Mouse (Mus musculus): ENCODE results near the gene Nol4l. TPM values are rescaled to one million over a fixed set of nuclear protein-coding genes. Genes with fewer than 3 reads are reported as not detected.

The Nol4l gene
- polyA plus RNA-seq (2015; fragmentation: Nextera tagmentation; extraction: Ambion mirVana) = 10.5 and 11.0 TPM in 2 replicates

- peaks cover 16% of the 10 kb centered on the region for H3K27me3 ChIP-seq (replicated peaks)
- H3K9ac ChIP-seq = peak within 1 kb of the TSS; percentile 90
- H3K9me3 ChIP-seq = no peaks in the 10 kb centered on the region; the same call in 1 of the 2 replicates
- H3K4me1 ChIP-seq = peaks cover 41% of the 10 kb centered on the region
- peak within 1 kb of the TSS; percentile 84 for H3K27ac ChIP-seq (replicated peaks)
- no peak for ATAC-seq (ENCODE audit: extremely low read depth, insufficient number of reproducible peaks, low FRiP score, low TSS enrichment)
- peak within 1 kb of the TSS; percentile 82 for H3K4me3 ChIP-seq
- H3K4me2 ChIP-seq = peak within 1 kb of the TSS; percentile 98
- 2% methylated on average over 33 of the region's 86 CpGs for WGBS
- H3K36me3 ChIP-seq = no peaks in the 10 kb centered on the region
Observed at GRCm38 (mm10) chr2:153529931-153530766, at the start of gene Nol4l. TSS of gene Nol4l (minus strand) at chr2:153529971.

- no peak for ATAC-seq (ENCODE audit: extremely low read depth, insufficient number of reproducible peaks, low FRiP score, low TSS enrichment)
- H3K27ac ChIP-seq (replicated peaks) = no peak overlapping the region
- WGBS = 51% methylated on average over 4 of the region's 4 CpGs
Observed at GRCm38 (mm10) chr2:153577122-153577521, 47.4 kb upstream of the Nol4l start.

GRCm38 (mm10) chr2:153576150-153576549, 46.4 kb upstream of the Nol4l start:
- Histone ChIP-seq H3K36me3 (no peaks in the 10 kb centered on the region), H3K4me2 (no peak overlapping the region), H3K4me1 (peaks cover 29% of the 10 kb centered on the region), H3K4me3 (no peak overlapping the region), H3K27me3 (replicated peaks) (no peaks in the 10 kb centered on the region), H3K9ac (no peak overlapping the region; the same call in 1 of the 2 replicates), H3K27ac (replicated peaks) (no peak overlapping the region), H3K9me3 (no peaks in the 10 kb centered on the region)
- 67% methylated on average over 3 of the region's 3 CpGs for WGBS
- no peak for ATAC-seq (ENCODE audit: extremely low read depth, insufficient number of reproducible peaks, low FRiP score, low TSS enrichment)

More at GRCm38 (mm10) chr2:153577122-153577521, 47.4 kb upstream of the Nol4l start:
- no peak overlapping the region for H3K4me3 ChIP-seq
- H3K4me1 ChIP-seq = peaks cover 29% of the 10 kb centered on the region
- no peaks in the 10 kb centered on the region for H3K27me3 ChIP-seq (replicated peaks)
- no peak overlapping the region for H3K9ac ChIP-seq
- no peaks in the 10 kb centered on the region for H3K36me3 ChIP-seq
- H3K9me3 ChIP-seq = no peaks in the 10 kb centered on the region
- H3K4me2 ChIP-seq = no peak overlapping the region

- Histone ChIP-seq H3K4me2 (no peak overlapping the region), H3K27me3 (replicated peaks) (no peaks in the 10 kb centered on the region), H3K9ac (peak overlapping the region; percentile 28; the same call in 1 of the 2 replicates), H3K36me3 (no peaks in the 10 kb centered on the region), H3K27ac (replicated peaks) (no peak overlapping the region), H3K4me1 (peaks cover 23% of the 10 kb centered on the region), H3K9me3 (no peaks in the 10 kb centered on the region), H3K4me3 (no peak overlapping the region)
- WGBS = 55% methylated on average over 6 of the region's 6 CpGs
- ATAC-seq (ENCODE audit: extremely low read depth, insufficient number of reproducible peaks, low FRiP score, low TSS enrichment) = no peak
Observed at GRCm38 (mm10) chr2:153575554-153575953, 45.8 kb upstream of the Nol4l start.

- H3K36me3 ChIP-seq = no peaks in the 10 kb centered on the region
- no peak overlapping the region for H3K27ac ChIP-seq (replicated peaks)
- peaks cover 22% of the 10 kb centered on the region for H3K4me1 ChIP-seq
- H3K9ac ChIP-seq = no peak overlapping the region
- ATAC-seq (ENCODE audit: extremely low read depth, insufficient number of reproducible peaks, low FRiP score, low TSS enrichment) = no peak
- 81% methylated on average over 6 of the region's 9 CpGs for WGBS
- H3K27me3 ChIP-seq (replicated peaks) = no peaks in the 10 kb centered on the region
- no peaks in the 10 kb centered on the region for H3K9me3 ChIP-seq
- no peak overlapping the region for H3K4me2 ChIP-seq
- no peak overlapping the region for H3K4me3 ChIP-seq
Observed at GRCm38 (mm10) chr2:153573101-153573500, 43.3 kb upstream of the Nol4l start.

- Histone ChIP-seq H3K4me1 (peaks cover 7% of the 10 kb centered on the region), H3K27me3 (replicated peaks) (no peaks in the 10 kb centered on the region), H3K9ac (no peak overlapping the region), H3K4me3 (no peak overlapping the region), H3K36me3 (no peaks in the 10 kb centered on the region), H3K9me3 (no peaks in the 10 kb centered on the region), H3K27ac (replicated peaks) (no peak overlapping the region), H3K4me2 (no peak overlapping the region)
- 77% methylated on average over 6 of the region's 6 CpGs for WGBS
- no peak for ATAC-seq (ENCODE audit: extremely low read depth, insufficient number of reproducible peaks, low FRiP score, low TSS enrichment)
Observed at GRCm38 (mm10) chr2:153568541-153568940, 38.8 kb upstream of the Nol4l start.

- no peaks in the 10 kb centered on the region for H3K27me3 ChIP-seq (replicated peaks)
- H3K4me1 ChIP-seq = peaks cover 7% of the 10 kb centered on the region
- no peak; the same call in 1 of the 2 replicates for ATAC-seq (ENCODE audit: extremely low read depth, insufficient number of reproducible peaks, low FRiP score, low TSS enrichment)
- no peaks in the 10 kb centered on the region for H3K36me3 ChIP-seq
- WGBS = 31% methylated on average over 4 of the region's 4 CpGs
- H3K4me3 ChIP-seq = no peak overlapping the region
- no peak overlapping the region for H3K4me2 ChIP-seq
- no peaks in the 10 kb centered on the region for H3K9me3 ChIP-seq
- no peak overlapping the region for H3K27ac ChIP-seq (replicated peaks)
- no peak overlapping the region for H3K9ac ChIP-seq
Observed at GRCm38 (mm10) chr2:153568013-153568412, 38.2 kb upstream of the Nol4l start.

- Histone ChIP-seq H3K27me3 (replicated peaks) (no peaks in the 10 kb centered on the region), H3K9ac (no peak overlapping the region), H3K4me2 (no peak overlapping the region), H3K9me3 (no peaks in the 10 kb centered on the region), H3K4me1 (peaks cover 40% of the 10 kb centered on the region), H3K36me3 (no peaks in the 10 kb centered on the region), H3K27ac (replicated peaks) (no peak overlapping the region), H3K4me3 (no peak overlapping the region)
- no peak for ATAC-seq (ENCODE audit: extremely low read depth, insufficient number of reproducible peaks, low FRiP score, low TSS enrichment)
- 77% methylated on average over 3 of the region's 3 CpGs for WGBS
Observed at GRCm38 (mm10) chr2:153564343-153564742, 34.6 kb upstream of the Nol4l start.

GRCm38 (mm10) chr2:153561564-153561963, 31.8 kb upstream of the Nol4l start:
- H3K9me3 ChIP-seq = no peaks in the 10 kb centered on the region
- H3K4me1 ChIP-seq = peaks cover 50% of the 10 kb centered on the region
- ATAC-seq (ENCODE audit: extremely low read depth, insufficient number of reproducible peaks, low FRiP score, low TSS enrichment) = 0 out of 2 replicates have a peak, but pooled peaks have one; percentile 11
- peak overlapping the region; percentile 81 for H3K9ac ChIP-seq
- peak overlapping the region; percentile 43 for H3K4me3 ChIP-seq
- WGBS = 4% methylated on average over 5 of the region's 5 CpGs
- no peaks in the 10 kb centered on the region for H3K36me3 ChIP-seq
- H3K27ac ChIP-seq (replicated peaks) = peak overlapping the region; percentile 99
- H3K4me2 ChIP-seq = peak overlapping the region; percentile 70
- no peaks in the 10 kb centered on the region for H3K27me3 ChIP-seq (replicated peaks)

GRCm38 (mm10) chr2:153560664-153561541, 31.1 kb upstream of the Nol4l start:
- Histone ChIP-seq H3K4me2 (peak overlapping the region; percentile 70), H3K4me1 (peaks cover 55% of the 10 kb centered on the region), H3K27me3 (replicated peaks) (no peaks in the 10 kb centered on the region), H3K9ac (peak overlapping the region; percentile 81), H3K4me3 (peak overlapping the region; percentile 43), H3K9me3 (no peaks in the 10 kb centered on the region), H3K27ac (replicated peaks) (peak overlapping the region; percentile 99), H3K36me3 (no peaks in the 10 kb centered on the region)
- WGBS = 2% methylated on average over 21 of the region's 21 CpGs
- ATAC-seq (ENCODE audit: extremely low read depth, insufficient number of reproducible peaks, low FRiP score, low TSS enrichment) = peak; percentile 82

GRCm38 (mm10) chr2:153559613-153560152, 29.9 kb upstream of the Nol4l start:
- peak overlapping the region; percentile 99 for H3K27ac ChIP-seq (replicated peaks)
- no peak overlapping the region for H3K4me2 ChIP-seq
- H3K4me3 ChIP-seq = no peak overlapping the region
- peak overlapping the region; percentile 81 for H3K9ac ChIP-seq
- no peaks in the 10 kb centered on the region for H3K9me3 ChIP-seq
- H3K36me3 ChIP-seq = no peaks in the 10 kb centered on the region
- peaks cover 55% of the 10 kb centered on the region for H3K4me1 ChIP-seq
- no peak for ATAC-seq (ENCODE audit: extremely low read depth, insufficient number of reproducible peaks, low FRiP score, low TSS enrichment)
- 47% methylated on average over 8 of the region's 8 CpGs for WGBS
- H3K27me3 ChIP-seq (replicated peaks) = no peaks in the 10 kb centered on the region

All from heart, embryonic 13.5 days (tissue).